Comparison of ENCODE assay signal across 10 mouse cellular contexts in the genomic region with DNA sequence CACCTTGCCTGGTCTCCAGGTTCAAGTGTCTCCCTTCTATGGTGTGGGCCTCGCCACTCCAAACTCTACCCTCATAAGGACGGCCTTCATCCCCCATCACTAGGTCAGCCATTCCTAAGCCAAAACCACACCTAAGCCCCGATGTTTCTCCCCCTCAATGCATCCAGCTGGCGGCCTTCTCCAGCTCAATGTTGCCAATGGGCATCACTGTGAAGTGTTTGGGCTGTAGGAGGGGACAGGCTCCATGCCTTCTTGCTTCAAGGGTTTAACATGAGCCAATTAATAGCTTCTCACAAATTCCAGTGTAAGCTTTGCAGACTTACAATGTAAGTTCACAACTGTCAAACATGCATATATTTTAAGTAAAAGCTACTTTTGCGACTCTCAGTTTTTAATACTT.
"Had no signal": no experiment of that assay in that cellular context is flagged by ENCODE, and none has a peak within 500 bp of the region (broad histone marks: within the 10 kb centered on the region; RNA-seq: fewer than 3 reads in every experiment).

No protein-coding gene starts in this region.

- H3K4me2 ChIP-seq: limb, embryonic 13.5 days had no signal

- H3K27me3 ChIP-seq: limb, embryonic 13.5 days; neural tube, embryonic 12.5 days had no signal

- H3K36me3 ChIP-seq: limb, embryonic 13.5 days; midbrain, embryonic 10.5 days; neural tube, embryonic 12.5 days had no signal

- H3K9ac ChIP-seq: limb, embryonic 13.5 days; liver, embryonic 14.5 days; neural tube, embryonic 12.5 days had no signal

- H3K4me3 ChIP-seq: limb, embryonic 13.5 days; neural tube, embryonic 12.5 days had no signal

- DNase-seq: kidney, adult 18-20 months; kidney, postnatal 10 days; lung, adult 18-20 months; right cerebral cortex, postnatal 4 days; spleen, adult 18-20 months; thymus, postnatal 14 days had no signal

- H3K9me3 ChIP-seq: limb, embryonic 13.5 days; midbrain, embryonic 10.5 days; neural tube, embryonic 12.5 days had no signal

- H3K27ac ChIP-seq: limb, embryonic 13.5 days; liver, embryonic 14.5 days; neural tube, embryonic 12.5 days had no signal
